Mouse (Mus musculus): ENCODE measurements around the gene Moap1.

DNA sequence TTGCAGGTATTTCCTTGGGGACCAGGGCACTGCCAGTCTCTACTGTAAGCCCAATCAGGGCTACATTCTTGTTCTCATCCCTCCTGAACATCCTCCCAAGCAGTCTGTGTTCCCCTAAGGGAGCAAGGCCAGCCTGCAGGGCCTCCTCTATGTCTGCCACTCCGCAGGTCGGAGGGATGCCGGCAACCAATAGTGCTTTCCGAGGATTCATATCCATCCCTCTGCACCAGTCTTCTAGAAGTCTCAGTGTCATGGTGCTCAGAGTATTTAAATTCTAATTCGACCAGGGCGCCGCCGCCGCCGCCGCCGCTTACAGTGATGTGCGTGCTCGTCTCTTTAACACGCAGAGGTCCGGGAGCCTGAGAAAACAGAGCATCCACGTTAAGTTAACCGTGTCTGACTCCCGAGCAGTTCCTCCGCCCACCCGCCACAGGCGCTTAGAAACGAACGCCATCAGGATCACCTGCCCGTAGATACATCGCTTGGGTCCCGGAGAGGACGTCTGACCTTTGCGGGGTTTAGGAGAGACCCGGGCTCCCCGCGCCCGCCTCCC is 349 bp downstream of the Moap1 start:
- no peak for TF ChIP-seq CTCF (conservative IDR thresholded peaks at IDR 0.05; ENCODE audit: low read length)
- no peak for TF ChIP-seq NANOG (IDR thresholded peaks at IDR 0.05; ENCODE audit: borderline replicate concordance, low read length)
